25 mouse cellular contexts compared by ENCODE assay signal in genomic region chr3:30206123-30206522, GRCm38 (mm10).
"Had no signal": no experiment of that assay in that cellular context is flagged by ENCODE, and none has a peak within 500 bp of the region (broad histone marks: within the 10 kb centered on the region; RNA-seq: fewer than 3 reads in every experiment).

No protein-coding gene starts in this region.

- H3K27me3 ChIP-seq: heart, embryonic 13.5 days; heart, embryonic 15.5 days; hindbrain, embryonic 12.5 days; intestine, embryonic 15.5 days; limb, embryonic 13.5 days; limb, embryonic 15.5 days had no signal

- H3K4me1 ChIP-seq: heart, embryonic 15.5 days; intestine, embryonic 15.5 days had no signal

- DNase-seq: gastrocnemius, postnatal 14 days; gastrocnemius, postnatal 36 days; heart, adult 11 months; heart, adult 2 months; heart, postnatal 14 days; heart, postnatal 36 days; kidney, adult 18-20 months; kidney, adult 8-10 months; kidney, postnatal 10 days; kidney, postnatal 25 days; kidney, postnatal 4 days had no signal

- ATAC-seq: hindbrain, embryonic 16.5 days; inflammation-experienced regulatory T-cells, adult 6 months; intestine, embryonic 15.5 days; intestine, postnatal 0 days had no signal

- H3K4me2 ChIP-seq: heart, embryonic 11.5 days; heart, embryonic 13.5 days; heart, embryonic 15.5 days; hindbrain, embryonic 12.5 days; hindbrain, embryonic 14.5 days; intestine, embryonic 15.5 days; limb, embryonic 13.5 days; limb, embryonic 15.5 days had no signal

- H3K36me3 ChIP-seq: heart, embryonic 13.5 days; heart, embryonic 15.5 days; hindbrain, embryonic 10.5 days; hindbrain, embryonic 12.5 days; intestine, embryonic 15.5 days; limb, embryonic 13.5 days; limb, embryonic 15.5 days had no signal

- H3K9me3 ChIP-seq: heart, embryonic 13.5 days; heart, embryonic 15.5 days; hindbrain, embryonic 10.5 days; hindbrain, embryonic 12.5 days; intestine, embryonic 15.5 days; limb, embryonic 13.5 days; limb, embryonic 15.5 days had no signal

- H3K4me3 ChIP-seq: heart, adult 2 months; heart, embryonic 13.5 days; heart, embryonic 15.5 days; hindbrain, embryonic 10.5 days; hindbrain, embryonic 12.5 days; intestine, embryonic 15.5 days; layer of hippocampus, adult 2 months; left cerebral cortex, adult 2 months; limb, embryonic 13.5 days; limb, embryonic 15.5 days had no signal

- H3K9ac ChIP-seq: heart, embryonic 13.5 days; heart, embryonic 15.5 days; hindbrain, embryonic 12.5 days; hindbrain, embryonic 14.5 days; intestine, embryonic 15.5 days; limb, embryonic 13.5 days; limb, embryonic 15.5 days had no signal

- H3K27ac ChIP-seq: heart, adult 2 months; heart, embryonic 13.5 days; heart, embryonic 15.5 days; hindbrain, embryonic 10.5 days; hindbrain, embryonic 12.5 days; hindbrain, embryonic 14.5 days; intestine, embryonic 15.5 days; layer of hippocampus, adult 2 months; left cerebral cortex, adult 2 months; limb, embryonic 13.5 days; limb, embryonic 15.5 days had no signal
